Mouse (Mus musculus): ENCODE measurements at regions not wholly inside any gene's neighbourhood (a gene's known extent, or its start where the extent isn't known, plus 50 kb on each side); places are given as distances from the start of the nearest gene placed in this dataset.

GRCm38 (mm10) chr3:149623851-149624532 is 633.6 kb upstream of the Adgrl2 start:
- no peaks in the 10 kb centered on the region for H3K27me3 ChIP-seq (ENCODE audit: insufficient read depth, low read length)
- TF ChIP-seq GATA1 (IDR thresholded peaks at IDR 0.05; ENCODE audit: borderline replicate concordance, low read length) (no peak), GATA2 (IDR thresholded peaks at IDR 0.05; ENCODE audit: borderline replicate concordance, low read depth, low read length) (no peak), CTCF (IDR thresholded peaks at IDR 0.05; ENCODE audit: low read depth, low read length) (no peak), POLR2AphosphoS5 (IDR thresholded peaks at IDR 0.05; ENCODE audit: insufficient replicate concordance, low read depth, low read length) (no peak), TAL1 (conservative IDR thresholded peaks at IDR 0.05; ENCODE audit: low read depth, low read length) (no peak)
- peaks cover 5% of the 10 kb centered on the region for H3K9me3 ChIP-seq (replicated peaks)
- ATAC-seq (ENCODE audit: extremely low read depth, insufficient number of reproducible peaks, low FRiP score, poor library complexity, severe bottlenecking) (no peak), DNase-seq (ENCODE audit: low spot score) (no peak)
- H3K4me1 ChIP-seq (ENCODE audit: insufficient read depth, low read depth, low read length): no peaks in the 10 kb centered on the region
- H3K4me3 ChIP-seq (ENCODE audit: low read depth, low read length): no peak overlapping the region
- H3K36me3 ChIP-seq (replicated peaks): no peaks in the 10 kb centered on the region

GRCm38 (mm10) chr3:149603865-149604264 is 613.5 kb upstream of the Adgrl2 start:
- no peaks in the 10 kb centered on the region for H3K4me1 ChIP-seq (ENCODE audit: insufficient read depth, low read depth, low read length)
- TF ChIP-seq TAL1 (conservative IDR thresholded peaks at IDR 0.05; ENCODE audit: low read depth, low read length) (no peak), CTCF (IDR thresholded peaks at IDR 0.05; ENCODE audit: low read depth, low read length) (no peak), GATA2 (IDR thresholded peaks at IDR 0.05; ENCODE audit: borderline replicate concordance, low read depth, low read length) (no peak), POLR2AphosphoS5 (IDR thresholded peaks at IDR 0.05; ENCODE audit: insufficient replicate concordance, low read depth, low read length) (no peak), GATA1 (IDR thresholded peaks at IDR 0.05; ENCODE audit: borderline replicate concordance, low read length) (no peak)
- no peak for DNase-seq (ENCODE audit: low spot score)

GRCm38 (mm10) chr3:149601276-149601675 is 610.9 kb upstream of the Adgrl2 start:
- TF ChIP-seq CTCF (IDR thresholded peaks at IDR 0.05; ENCODE audit: low read depth, low read length) (no peak), POLR2AphosphoS5 (IDR thresholded peaks at IDR 0.05; ENCODE audit: insufficient replicate concordance, low read depth, low read length) (no peak), TAL1 (conservative IDR thresholded peaks at IDR 0.05; ENCODE audit: low read depth, low read length) (no peak), GATA1 (IDR thresholded peaks at IDR 0.05; ENCODE audit: borderline replicate concordance, low read length) (no peak), GATA2 (IDR thresholded peaks at IDR 0.05; ENCODE audit: borderline replicate concordance, low read depth, low read length) (no peak)
- H3K9me3 ChIP-seq (replicated peaks): peaks cover 9% of the 10 kb centered on the region
- DNase-seq (ENCODE audit: low spot score) (no peak), ATAC-seq (ENCODE audit: extremely low read depth, insufficient number of reproducible peaks, low FRiP score, poor library complexity, severe bottlenecking) (no peak)
- H3K36me3 ChIP-seq (replicated peaks): no peaks in the 10 kb centered on the region
- no peaks in the 10 kb centered on the region for H3K4me1 ChIP-seq (ENCODE audit: insufficient read depth, low read depth, low read length)
- no peaks in the 10 kb centered on the region for H3K27me3 ChIP-seq (ENCODE audit: insufficient read depth, low read length)
- no peak overlapping the region for H3K4me3 ChIP-seq (ENCODE audit: low read depth, low read length)

More at GRCm38 (mm10) chr3:149603865-149604264, 613.5 kb upstream of the Adgrl2 start:
- no peaks in the 10 kb centered on the region for H3K36me3 ChIP-seq (replicated peaks)
- H3K4me3 ChIP-seq (ENCODE audit: low read depth, low read length): no peak overlapping the region
- ATAC-seq (ENCODE audit: extremely low read depth, insufficient number of reproducible peaks, low FRiP score, poor library complexity, severe bottlenecking): no peak
- H3K9me3 ChIP-seq (replicated peaks): peaks cover 7% of the 10 kb centered on the region
- H3K27me3 ChIP-seq (ENCODE audit: insufficient read depth, low read length): no peaks in the 10 kb centered on the region

- Histone ChIP-seq H3K27me3 (ENCODE audit: insufficient read depth, low read length) (no peaks in the 10 kb centered on the region), H3K4me3 (ENCODE audit: low read depth, low read length) (no peak overlapping the region), H3K9me3 (replicated peaks) (peaks cover 11% of the 10 kb centered on the region), H3K36me3 (replicated peaks) (no peaks in the 10 kb centered on the region), H3K4me1 (ENCODE audit: insufficient read depth, low read depth, low read length) (no peaks in the 10 kb centered on the region)
- no peak for DNase-seq (ENCODE audit: low spot score)
- ATAC-seq (ENCODE audit: extremely low read depth, insufficient number of reproducible peaks, low FRiP score, poor library complexity, severe bottlenecking): no peak
- no peak for TF ChIP-seq TAL1 (conservative IDR thresholded peaks at IDR 0.05; ENCODE audit: low read depth, low read length)
- no peak for TF ChIP-seq CTCF (IDR thresholded peaks at IDR 0.05; ENCODE audit: low read depth, low read length)
- no peak for TF ChIP-seq GATA1 (IDR thresholded peaks at IDR 0.05; ENCODE audit: borderline replicate concordance, low read length)
- no peak for TF ChIP-seq GATA2 (IDR thresholded peaks at IDR 0.05; ENCODE audit: borderline replicate concordance, low read depth, low read length)
- no peak for TF ChIP-seq POLR2AphosphoS5 (IDR thresholded peaks at IDR 0.05; ENCODE audit: insufficient replicate concordance, low read depth, low read length)
These were observed 604.1 kb upstream of the Adgrl2 start for GRCm38 (mm10) chr3:149594470-149594869.

- ATAC-seq (ENCODE audit: extremely low read depth, insufficient number of reproducible peaks, low FRiP score, poor library complexity, severe bottlenecking): no peak
- Histone ChIP-seq H3K9me3 (replicated peaks) (peaks cover 11% of the 10 kb centered on the region), H3K36me3 (replicated peaks) (no peaks in the 10 kb centered on the region), H3K4me3 (ENCODE audit: low read depth, low read length) (no peak overlapping the region), H3K4me1 (ENCODE audit: insufficient read depth, low read depth, low read length) (no peaks in the 10 kb centered on the region), H3K27me3 (ENCODE audit: insufficient read depth, low read length) (no peaks in the 10 kb centered on the region)
- TF ChIP-seq GATA2 (IDR thresholded peaks at IDR 0.05; ENCODE audit: borderline replicate concordance, low read depth, low read length): no peak
- no peak for TF ChIP-seq GATA1 (IDR thresholded peaks at IDR 0.05; ENCODE audit: borderline replicate concordance, low read length)
- TF ChIP-seq CTCF (IDR thresholded peaks at IDR 0.05; ENCODE audit: low read depth, low read length): no peak
- TF ChIP-seq POLR2AphosphoS5 (IDR thresholded peaks at IDR 0.05; ENCODE audit: insufficient replicate concordance, low read depth, low read length): no peak
- no peak for TF ChIP-seq TAL1 (conservative IDR thresholded peaks at IDR 0.05; ENCODE audit: low read depth, low read length)
- no peak for DNase-seq (ENCODE audit: low spot score)
These were observed 595.4 kb upstream of the Adgrl2 start for GRCm38 (mm10) chr3:149585769-149586168.

GRCm38 (mm10) chr3:149581141-149581540 is 590.8 kb upstream of the Adgrl2 start:
- no peaks in the 10 kb centered on the region for H3K27me3 ChIP-seq (ENCODE audit: insufficient read depth, low read length)
- H3K9me3 ChIP-seq (replicated peaks): peaks cover 19% of the 10 kb centered on the region
- DNase-seq (ENCODE audit: low spot score): no peak
- H3K4me1 ChIP-seq (ENCODE audit: insufficient read depth, low read depth, low read length): no peaks in the 10 kb centered on the region
- no peaks in the 10 kb centered on the region for H3K36me3 ChIP-seq (replicated peaks)
- ATAC-seq (ENCODE audit: extremely low read depth, insufficient number of reproducible peaks, low FRiP score, poor library complexity, severe bottlenecking): no peak
- no peak for TF ChIP-seq GATA2 (IDR thresholded peaks at IDR 0.05; ENCODE audit: borderline replicate concordance, low read depth, low read length)
- no peak for TF ChIP-seq TAL1 (conservative IDR thresholded peaks at IDR 0.05; ENCODE audit: low read depth, low read length)
- TF ChIP-seq POLR2AphosphoS5 (IDR thresholded peaks at IDR 0.05; ENCODE audit: insufficient replicate concordance, low read depth, low read length): no peak
- TF ChIP-seq CTCF (IDR thresholded peaks at IDR 0.05; ENCODE audit: low read depth, low read length): no peak
- no peak for TF ChIP-seq GATA1 (IDR thresholded peaks at IDR 0.05; ENCODE audit: borderline replicate concordance, low read length)
- no peak overlapping the region for H3K4me3 ChIP-seq (ENCODE audit: low read depth, low read length)
